Mouse (Mus musculus): ENCODE results near the gene Ppm1e. TPM values are rescaled to one million over a fixed set of nuclear protein-coding genes. Genes with fewer than 3 reads are reported as not detected.
A peak's percentile ranks its signal among the peaks of the same experiment; 100 is the strongest.

The Ppm1e gene
- polyA plus RNA-seq, 1 experiment: 0.80 TPM

GRCm38 (mm10) chr11:87309329-87310074, 49.3 kb downstream of the Ppm1e start:
- no peaks in the 10 kb centered on the region; the same call in 1 of the 2 replicates for H3K27me3 ChIP-seq (ENCODE audit: control insufficient read depth, insufficient read depth, low read length)
- TF ChIP-seq CTCF (IDR thresholded peaks at IDR 0.05; ENCODE audit: extremely low read depth, insufficient read length, insufficient replicate concordance, low read depth, low read length) (no peak), POLR2A (IDR thresholded peaks at IDR 0.05; ENCODE audit: low read depth, low read length) (no peak)
- no peak overlapping the region for H3K27ac ChIP-seq (ENCODE audit: insufficient read depth, low read depth, low read length)
- H3K36me3 ChIP-seq (ENCODE audit: control insufficient read depth, insufficient read depth, low read length): no peaks in the 10 kb centered on the region
- 43% methylated on average over 8 of the region's 8 CpGs for WGBS
- H3K4me1 ChIP-seq (ENCODE audit: control insufficient read depth, insufficient read depth, insufficient read length, low read length): no peaks in the 10 kb centered on the region
- H3K4me3 ChIP-seq (ENCODE audit: low read depth, low read length): no peak overlapping the region

- 80% methylated on average over 5 of the region's 5 CpGs for WGBS
- Histone ChIP-seq H3K27me3 (ENCODE audit: control insufficient read depth, insufficient read depth, low read length) (no peaks in the 10 kb centered on the region), H3K36me3 (ENCODE audit: control insufficient read depth, insufficient read depth, low read length) (no peaks in the 10 kb centered on the region), H3K4me3 (ENCODE audit: low read depth, low read length) (no peak overlapping the region), H3K27ac (ENCODE audit: insufficient read depth, low read depth, low read length) (peak overlapping the region; percentile 31), H3K4me1 (ENCODE audit: control insufficient read depth, insufficient read depth, insufficient read length, low read length) (no peaks in the 10 kb centered on the region)
- no peak for TF ChIP-seq CTCF (IDR thresholded peaks at IDR 0.05; ENCODE audit: extremely low read depth, insufficient read length, insufficient replicate concordance, low read depth, low read length)
- TF ChIP-seq POLR2A (IDR thresholded peaks at IDR 0.05; ENCODE audit: low read depth, low read length): no peak
Observed at GRCm38 (mm10) chr11:87299066-87299465, 59.8 kb downstream of the Ppm1e start.

GRCm38 (mm10) chr11:87296467-87296866, 62.4 kb downstream of the Ppm1e start:
- TF ChIP-seq CTCF (IDR thresholded peaks at IDR 0.05; ENCODE audit: extremely low read depth, insufficient read length, insufficient replicate concordance, low read depth, low read length) (no peak), POLR2A (IDR thresholded peaks at IDR 0.05; ENCODE audit: low read depth, low read length) (no peak)
- 83% methylated on average over 6 of the region's 6 CpGs for WGBS
- Histone ChIP-seq H3K4me1 (ENCODE audit: control insufficient read depth, insufficient read depth, insufficient read length, low read length) (no peaks in the 10 kb centered on the region), H3K27me3 (ENCODE audit: control insufficient read depth, insufficient read depth, low read length) (no peaks in the 10 kb centered on the region), H3K27ac (ENCODE audit: insufficient read depth, low read depth, low read length) (no peak overlapping the region), H3K36me3 (ENCODE audit: control insufficient read depth, insufficient read depth, low read length) (no peaks in the 10 kb centered on the region), H3K4me3 (ENCODE audit: low read depth, low read length) (no peak overlapping the region)

- no peaks in the 10 kb centered on the region for H3K36me3 ChIP-seq (ENCODE audit: control insufficient read depth, insufficient read depth, low read length)
- H3K27ac ChIP-seq (ENCODE audit: insufficient read depth, low read depth, low read length): no peak overlapping the region
- no peak overlapping the region for H3K4me3 ChIP-seq (ENCODE audit: low read depth, low read length)
- no peaks in the 10 kb centered on the region for H3K4me1 ChIP-seq (ENCODE audit: control insufficient read depth, insufficient read depth, insufficient read length, low read length)
- no peaks in the 10 kb centered on the region for H3K27me3 ChIP-seq (ENCODE audit: control insufficient read depth, insufficient read depth, low read length)
- TF ChIP-seq CTCF (IDR thresholded peaks at IDR 0.05; ENCODE audit: extremely low read depth, insufficient read length, insufficient replicate concordance, low read depth, low read length) (no peak), POLR2A (IDR thresholded peaks at IDR 0.05; ENCODE audit: low read depth, low read length) (no peak)
- WGBS: 90% methylated on average over 2 of the region's 2 CpGs
Observed at GRCm38 (mm10) chr11:87295636-87296035, 63.2 kb downstream of the Ppm1e start.

- no peak for TF ChIP-seq CTCF (IDR thresholded peaks at IDR 0.05; ENCODE audit: extremely low read depth, insufficient read length, insufficient replicate concordance, low read depth, low read length)
- no peak for TF ChIP-seq POLR2A (IDR thresholded peaks at IDR 0.05; ENCODE audit: low read depth, low read length)
- WGBS: 35% methylated on average over 8 of the region's 8 CpGs
- Histone ChIP-seq H3K27ac (ENCODE audit: insufficient read depth, low read depth, low read length) (no peak overlapping the region), H3K4me1 (ENCODE audit: control insufficient read depth, insufficient read depth, insufficient read length, low read length) (peaks cover 3% of the 10 kb centered on the region; the same call in 1 of the 2 replicates), H3K27me3 (ENCODE audit: control insufficient read depth, insufficient read depth, low read length) (no peaks in the 10 kb centered on the region), H3K4me3 (ENCODE audit: low read depth, low read length) (no peak overlapping the region), H3K36me3 (ENCODE audit: control insufficient read depth, insufficient read depth, low read length) (no peaks in the 10 kb centered on the region)
Observed at GRCm38 (mm10) chr11:87289313-87289712, 69.5 kb downstream of the Ppm1e start.

GRCm38 (mm10) chr11:87286194-87286593, 72.6 kb downstream of the Ppm1e start:
- Histone ChIP-seq H3K27me3 (ENCODE audit: control insufficient read depth, insufficient read depth, low read length) (no peaks in the 10 kb centered on the region), H3K36me3 (ENCODE audit: control insufficient read depth, insufficient read depth, low read length) (no peaks in the 10 kb centered on the region), H3K27ac (ENCODE audit: insufficient read depth, low read depth, low read length) (no peak overlapping the region), H3K4me3 (ENCODE audit: low read depth, low read length) (no peak overlapping the region), H3K4me1 (ENCODE audit: control insufficient read depth, insufficient read depth, insufficient read length, low read length) (peaks cover 3% of the 10 kb centered on the region; the same call in 1 of the 2 replicates)
- 84% methylated on average over 2 of the region's 2 CpGs for WGBS
- TF ChIP-seq POLR2A (IDR thresholded peaks at IDR 0.05; ENCODE audit: low read depth, low read length) (no peak), CTCF (IDR thresholded peaks at IDR 0.05; ENCODE audit: extremely low read depth, insufficient read length, insufficient replicate concordance, low read depth, low read length) (no peak)

GRCm38 (mm10) chr11:87281907-87282475, 76.8 kb downstream of the Ppm1e start:
- TF ChIP-seq CTCF (IDR thresholded peaks at IDR 0.05; ENCODE audit: extremely low read depth, insufficient read length, insufficient replicate concordance, low read depth, low read length): no peak
- TF ChIP-seq POLR2A (IDR thresholded peaks at IDR 0.05; ENCODE audit: low read depth, low read length): no peak
- 63% methylated on average over 7 of the region's 7 CpGs for WGBS

More at GRCm38 (mm10) chr11:87281907-87282475, 76.8 kb downstream of the Ppm1e start:
- H3K4me3 ChIP-seq (ENCODE audit: low read depth, low read length): no peak overlapping the region
- no peaks in the 10 kb centered on the region for H3K27me3 ChIP-seq (ENCODE audit: control insufficient read depth, insufficient read depth, low read length)
- no peaks in the 10 kb centered on the region for H3K36me3 ChIP-seq (ENCODE audit: control insufficient read depth, insufficient read depth, low read length)
- H3K4me1 ChIP-seq (ENCODE audit: control insufficient read depth, insufficient read depth, insufficient read length, low read length): no peaks in the 10 kb centered on the region
- no peak overlapping the region for H3K27ac ChIP-seq (ENCODE audit: insufficient read depth, low read depth, low read length)

Data from small intestine, adult 2 months (tissue).